Mouse (Mus musculus): ENCODE results near the gene Tomm40l. TPM values are rescaled to one million over a fixed set of nuclear protein-coding genes. Genes with fewer than 3 reads are reported as not detected.

Tomm40l gene
- polyA plus RNA-seq, 1 experiment from 2014 or later = 42.6 TPM

DNA sequence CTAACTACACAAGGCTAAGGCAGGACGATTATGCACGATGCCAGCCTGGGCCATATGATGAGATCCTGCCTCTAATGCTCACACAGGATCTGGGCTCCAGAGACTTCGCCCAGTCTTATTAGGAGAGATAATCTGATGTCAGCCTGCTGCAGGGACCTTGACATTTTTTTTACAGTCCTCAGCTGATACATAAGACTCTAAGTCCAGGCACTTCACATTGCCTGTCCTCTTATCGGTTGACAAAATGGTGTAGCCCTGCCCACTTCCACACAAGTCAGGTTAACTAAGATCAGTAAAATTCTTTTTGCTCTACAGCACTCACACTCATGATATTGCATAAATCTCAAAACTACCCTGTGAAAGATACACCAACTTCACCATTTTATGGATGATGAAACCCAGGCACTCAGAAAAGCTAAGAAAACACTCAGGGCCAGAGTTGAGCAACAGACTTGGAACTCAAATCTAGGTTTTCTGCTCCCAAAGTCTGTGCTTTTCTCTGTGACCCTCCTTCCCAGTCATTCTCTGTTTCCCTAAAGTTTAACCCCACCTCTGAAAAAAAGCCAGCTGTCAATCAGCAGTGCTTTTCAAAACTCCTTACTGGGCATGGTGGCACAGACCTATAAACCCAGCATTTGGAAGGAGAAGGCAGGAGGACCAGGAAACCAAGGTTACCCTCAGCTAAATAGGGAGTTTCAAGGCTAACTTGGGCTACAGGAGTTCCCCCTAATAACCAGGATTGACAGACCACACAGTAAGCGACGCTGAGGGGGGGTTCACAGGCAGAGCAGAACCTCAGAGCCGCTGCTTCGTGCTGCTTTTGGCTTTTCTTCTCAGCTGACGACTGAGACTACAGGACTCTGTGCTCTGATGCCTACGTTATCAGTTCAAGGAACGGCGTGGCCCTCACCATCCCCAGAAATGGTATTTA, 10.8 kb upstream of the Tomm40l start:
- ATAC-seq (ENCODE audit: low read depth) = no peak
- Histone ChIP-seq H3K4me1 (replicated peaks) (no peaks in the 10 kb centered on the region), H3K27me3 (no peaks in the 10 kb centered on the region), H3K27ac (replicated peaks) (no peak overlapping the region), H3K9ac (no peak overlapping the region), H3K36me3 (peaks cover 50% of the 10 kb centered on the region), H3K9me3 (no peaks in the 10 kb centered on the region), H3K4me2 (no peak overlapping the region), H3K4me3 (no peak overlapping the region)
- 87% methylated on average over 12 of the region's 12 CpGs for whole genome bisulfite sequencing

DNA sequence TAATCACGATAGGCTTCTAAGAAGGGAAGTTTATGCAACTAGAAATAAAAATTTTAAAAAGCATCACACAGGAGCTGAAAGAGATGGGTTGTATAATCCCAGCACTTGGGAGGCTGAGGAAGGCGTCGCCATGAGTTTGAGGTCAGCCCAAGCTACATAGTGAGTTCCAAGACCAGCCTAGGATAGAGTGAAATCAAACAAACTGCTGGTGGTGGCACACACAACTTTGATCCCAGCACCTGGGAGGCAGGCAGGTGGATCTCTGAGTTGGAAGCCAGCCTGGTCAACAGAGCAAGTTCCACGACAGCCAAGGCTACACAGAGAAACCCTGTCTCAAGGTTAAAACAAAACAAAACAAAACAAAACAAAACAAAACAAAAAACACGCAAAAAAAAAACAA, 10.0 kb upstream of the Tomm40l start:
- no peak overlapping the region for H3K4me2 ChIP-seq
- H3K27me3 ChIP-seq = no peaks in the 10 kb centered on the region
- 88% methylated on average over 5 of the region's 5 CpGs for WGBS
- no peak for ATAC-seq (ENCODE audit: low read depth)
- no peak overlapping the region for H3K27ac ChIP-seq (replicated peaks)
- H3K36me3 ChIP-seq = peaks cover 43% of the 10 kb centered on the region
- no peak overlapping the region for H3K4me3 ChIP-seq
- H3K9ac ChIP-seq = no peak overlapping the region
- H3K4me1 ChIP-seq (replicated peaks) = no peaks in the 10 kb centered on the region
- no peaks in the 10 kb centered on the region for H3K9me3 ChIP-seq

DNA sequence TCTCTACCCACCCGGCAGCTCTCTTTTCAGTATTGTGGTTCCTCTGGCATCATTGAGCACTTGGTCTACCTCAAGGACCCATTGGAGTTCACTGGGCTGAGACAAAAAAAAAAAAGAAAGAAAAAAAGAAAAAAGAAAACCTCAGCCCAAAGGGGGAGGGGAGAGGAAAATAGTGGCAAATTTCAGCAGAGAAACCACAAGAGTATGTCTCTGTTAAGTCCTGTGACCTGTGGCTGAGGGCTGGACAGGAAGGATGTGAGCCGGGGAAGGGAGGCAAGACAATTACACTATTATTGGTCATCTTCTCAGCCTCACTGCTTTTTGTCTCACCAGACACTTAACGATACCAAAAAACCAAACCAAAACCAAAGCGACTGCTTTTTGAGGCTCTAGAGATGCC, 9.5 kb upstream of the Tomm40l start:
- no peak overlapping the region for H3K27ac ChIP-seq (replicated peaks)
- H3K9me3 ChIP-seq = no peaks in the 10 kb centered on the region
- no peak overlapping the region for H3K4me3 ChIP-seq
- H3K9ac ChIP-seq = no peak overlapping the region
- no peak overlapping the region for H3K4me2 ChIP-seq
- H3K36me3 ChIP-seq = peaks cover 38% of the 10 kb centered on the region
- no peak for ATAC-seq (ENCODE audit: low read depth)
- H3K27me3 ChIP-seq = no peaks in the 10 kb centered on the region
- no peaks in the 10 kb centered on the region for H3K4me1 ChIP-seq (replicated peaks)
- 76% methylated on average over 4 of the region's 4 CpGs for WGBS

DNA sequence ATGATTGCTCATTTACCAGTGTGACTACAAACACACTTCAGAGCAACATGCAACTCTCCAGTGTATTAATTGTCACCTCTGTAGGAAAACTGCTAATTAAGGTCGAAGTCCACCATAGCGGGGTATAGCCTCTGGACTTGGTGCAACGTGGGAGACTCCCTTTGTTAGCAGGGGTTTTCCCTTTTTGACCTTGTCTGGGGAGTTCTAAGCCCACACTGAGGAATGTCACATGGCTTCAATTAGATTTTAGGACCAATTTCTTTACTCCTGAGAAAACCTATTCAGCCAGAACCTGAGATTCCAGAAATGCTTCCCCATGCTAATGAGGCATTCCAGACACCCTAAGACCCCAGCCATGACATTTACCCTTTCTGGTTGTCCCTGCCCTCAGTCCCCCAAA, 7.9 kb upstream of the Tomm40l start:
- ATAC-seq (ENCODE audit: low read depth) = no peak
- Histone ChIP-seq H3K9ac (no peak overlapping the region), H3K36me3 (peaks cover 21% of the 10 kb centered on the region), H3K9me3 (no peaks in the 10 kb centered on the region), H3K27ac (replicated peaks) (no peak overlapping the region), H3K4me3 (no peak overlapping the region), H3K4me2 (no peak overlapping the region), H3K27me3 (no peaks in the 10 kb centered on the region), H3K4me1 (replicated peaks) (no peaks in the 10 kb centered on the region)
- 62% methylated on average over 3 of the region's 3 CpGs for WGBS

DNA sequence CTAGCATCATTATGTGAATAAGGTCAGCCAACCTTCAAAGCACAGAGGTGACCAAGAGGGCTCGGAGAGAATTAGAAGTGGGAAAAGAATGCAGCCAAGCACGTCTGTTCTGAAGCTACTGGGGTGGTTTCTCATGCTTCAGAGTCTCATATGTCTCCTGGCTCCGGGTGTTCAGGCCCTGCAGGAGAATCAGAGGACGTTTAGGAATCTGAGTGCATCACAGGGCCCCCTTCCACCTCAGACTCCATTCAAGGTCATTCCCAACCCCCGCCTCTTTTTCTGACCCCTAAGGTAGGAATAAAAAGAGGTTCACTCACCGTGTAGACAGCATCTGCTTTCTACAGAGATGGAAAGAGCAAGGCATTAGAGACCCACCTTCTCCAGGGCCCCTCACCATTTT, 7.4 kb upstream of the Tomm40l start:
- H3K36me3 ChIP-seq = peaks cover 17% of the 10 kb centered on the region
- H3K9ac ChIP-seq = no peak overlapping the region
- 58% methylated on average over 6 of the region's 6 CpGs for WGBS
- H3K4me1 ChIP-seq (replicated peaks) = no peaks in the 10 kb centered on the region
- no peak for ATAC-seq (ENCODE audit: low read depth)
- no peaks in the 10 kb centered on the region for H3K9me3 ChIP-seq
- H3K27ac ChIP-seq (replicated peaks) = no peak overlapping the region
- no peak overlapping the region for H3K4me3 ChIP-seq
- no peak overlapping the region for H3K4me2 ChIP-seq
- H3K27me3 ChIP-seq = no peaks in the 10 kb centered on the region

DNA sequence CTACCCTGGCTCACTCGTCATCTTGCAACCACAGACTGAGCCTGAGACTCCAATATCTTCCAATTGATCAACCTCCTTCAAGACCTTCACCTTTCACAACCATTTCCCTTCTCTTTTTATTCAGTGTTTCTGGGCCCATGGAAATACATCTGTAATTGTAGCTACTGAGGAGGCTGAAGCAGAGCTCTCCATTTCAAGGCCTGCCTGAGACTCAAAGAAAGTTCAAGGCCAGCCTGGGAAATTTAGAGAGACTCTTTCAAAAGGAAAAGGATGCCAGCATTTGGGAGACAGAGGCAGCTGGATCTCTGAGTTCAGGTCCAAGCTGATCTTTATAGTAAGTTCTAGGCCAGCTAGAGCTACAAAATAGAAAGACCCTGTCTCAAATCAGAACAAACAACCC, 5.6 kb upstream of the Tomm40l start:
- 85% methylated on average over 1 of the region's 1 CpGs for WGBS
- ATAC-seq (ENCODE audit: low read depth) = no peak
- no peak overlapping the region for H3K4me3 ChIP-seq
- 0 out of 2 replicates have a peak, but pooled peaks cover 3% of the 10 kb centered on the region for H3K4me1 ChIP-seq (replicated peaks)
- H3K4me2 ChIP-seq = no peak overlapping the region
- no peak overlapping the region for H3K9ac ChIP-seq
- H3K27me3 ChIP-seq = no peaks in the 10 kb centered on the region
- H3K27ac ChIP-seq (replicated peaks) = no peak overlapping the region
- H3K36me3 ChIP-seq = no peaks in the 10 kb centered on the region
- H3K9me3 ChIP-seq = no peaks in the 10 kb centered on the region

DNA sequence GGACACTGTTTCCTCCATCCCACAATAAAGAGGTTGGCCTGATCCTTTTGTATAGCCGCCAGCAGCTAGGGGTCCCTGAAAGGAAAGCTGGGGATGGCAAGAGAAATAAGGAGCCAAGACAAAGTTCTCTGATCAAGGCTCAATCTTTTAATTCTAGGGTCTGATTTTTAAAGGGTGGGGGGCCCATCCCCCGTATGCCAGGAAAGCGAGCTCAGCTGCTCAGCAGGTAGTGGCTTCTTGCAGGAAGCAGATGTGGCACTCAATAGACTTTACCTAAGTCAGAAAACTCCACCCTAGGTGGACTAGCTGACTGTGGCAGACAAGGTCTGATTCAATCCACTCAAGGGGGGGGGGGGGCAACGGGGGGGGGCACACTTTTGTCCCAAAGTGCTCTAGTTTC, 4.5 kb upstream of the Tomm40l start:
- H3K4me1 ChIP-seq (replicated peaks) = peaks cover 6% of the 10 kb centered on the region
- WGBS = 53% methylated on average over 4 of the region's 4 CpGs

DNA sequence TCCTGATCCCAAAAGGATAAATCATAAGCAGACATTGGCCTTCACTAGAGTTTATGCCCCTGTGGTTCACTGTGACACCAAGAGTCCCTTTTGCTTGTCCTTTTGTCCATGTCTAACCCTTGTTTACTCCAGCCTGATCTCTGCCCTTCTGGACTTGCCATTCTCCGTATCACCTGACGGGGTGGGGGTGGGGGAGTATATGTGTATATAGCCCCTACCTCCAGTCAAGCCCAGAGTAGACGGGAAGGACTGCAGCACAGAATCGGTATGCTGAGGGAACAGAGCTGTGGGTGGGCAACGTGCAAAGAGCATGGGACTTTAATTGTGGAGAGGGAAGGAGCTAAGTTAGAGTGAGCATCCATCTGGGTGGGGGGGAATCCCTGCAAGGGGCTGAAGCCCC, 2.5 kb upstream of the Tomm40l start, which contains the start of gene Apoa2:
Gene Apoa2, plus strand, starts transcription at position 198 of the 400 bp plus-strand sequence.
- no peaks in the 10 kb centered on the region for H3K9me3 ChIP-seq
- H3K4me3 ChIP-seq = no peak within 1 kb of the TSS
- no peaks in the 10 kb centered on the region for H3K27me3 ChIP-seq
- no peak for ATAC-seq (ENCODE audit: low read depth)
- H3K27ac ChIP-seq (replicated peaks) = no peak within 1 kb of the TSS
- peaks cover 19% of the 10 kb centered on the region for H3K4me1 ChIP-seq (replicated peaks)
- H3K9ac ChIP-seq = no peak within 1 kb of the TSS
- no peak within 1 kb of the TSS for H3K4me2 ChIP-seq
- peaks cover 5% of the 10 kb centered on the region for H3K36me3 ChIP-seq
- WGBS = 83% methylated on average over 5 of the region's 5 CpGs

More for the DNA sequence above, 4.5 kb upstream of the Tomm40l start:
- no peak overlapping the region for H3K4me3 ChIP-seq
- no peaks in the 10 kb centered on the region for H3K36me3 ChIP-seq
- no peak overlapping the region for H3K4me2 ChIP-seq
- no peak overlapping the region for H3K27ac ChIP-seq (replicated peaks)
- H3K27me3 ChIP-seq = no peaks in the 10 kb centered on the region
- no peaks in the 10 kb centered on the region for H3K9me3 ChIP-seq
- H3K9ac ChIP-seq = no peak overlapping the region
- no peak for ATAC-seq (ENCODE audit: low read depth)

DNA sequence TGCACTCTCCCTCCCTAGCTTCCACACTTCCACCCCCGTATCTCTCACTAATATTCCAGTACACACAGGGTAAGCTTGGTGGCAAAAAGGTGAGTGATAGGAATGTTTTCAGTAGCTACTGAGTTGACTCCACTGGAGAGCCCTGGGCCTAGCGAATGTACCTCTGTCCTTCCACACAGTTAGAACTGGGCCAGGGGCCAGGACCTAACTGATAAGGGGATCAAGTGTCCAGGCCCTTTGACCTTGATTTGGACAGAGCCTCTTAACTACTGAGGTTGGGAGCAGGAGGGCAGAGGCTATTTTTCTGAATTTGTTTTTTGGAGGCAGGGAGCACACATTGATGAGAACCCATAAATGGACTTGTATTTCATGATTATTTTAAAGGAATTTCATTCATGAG, 1.5 kb upstream of the Tomm40l start:
- Histone ChIP-seq H3K4me1 (replicated peaks) (peaks cover 19% of the 10 kb centered on the region), H3K4me2 (no peak overlapping the region), H3K9ac (no peak overlapping the region), H3K9me3 (no peaks in the 10 kb centered on the region), H3K4me3 (no peak overlapping the region), H3K36me3 (peaks cover 15% of the 10 kb centered on the region), H3K27ac (replicated peaks) (no peak overlapping the region), H3K27me3 (no peaks in the 10 kb centered on the region)
- ATAC-seq (ENCODE audit: low read depth) = no peak
- 97% methylated on average over 2 of the region's 2 CpGs for WGBS

DNA sequence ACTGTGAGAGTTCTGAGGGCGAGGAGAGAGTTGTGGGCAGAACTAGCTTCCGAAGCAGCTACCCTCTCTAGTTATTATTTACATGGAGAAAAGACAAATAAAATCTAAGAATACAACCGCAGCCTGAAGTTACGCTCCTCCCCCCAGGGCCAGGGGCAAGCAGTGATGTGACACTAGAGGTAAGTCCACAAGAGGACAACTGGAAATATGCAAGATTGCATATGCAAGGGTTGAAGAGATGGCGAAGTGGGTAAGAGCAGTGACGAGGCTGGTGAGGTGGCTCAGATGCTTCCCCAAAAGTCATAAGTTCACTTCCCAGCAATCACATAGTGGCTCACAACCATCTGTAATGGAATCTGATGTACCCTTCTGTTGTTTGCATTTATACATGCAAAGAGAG, 854 bp upstream of the Tomm40l start:
- peak overlapping the region; percentile 63 for H3K27ac ChIP-seq (replicated peaks)
- no peak for ATAC-seq (ENCODE audit: low read depth)
- H3K4me1 ChIP-seq (replicated peaks) = peaks cover 19% of the 10 kb centered on the region

DNA sequence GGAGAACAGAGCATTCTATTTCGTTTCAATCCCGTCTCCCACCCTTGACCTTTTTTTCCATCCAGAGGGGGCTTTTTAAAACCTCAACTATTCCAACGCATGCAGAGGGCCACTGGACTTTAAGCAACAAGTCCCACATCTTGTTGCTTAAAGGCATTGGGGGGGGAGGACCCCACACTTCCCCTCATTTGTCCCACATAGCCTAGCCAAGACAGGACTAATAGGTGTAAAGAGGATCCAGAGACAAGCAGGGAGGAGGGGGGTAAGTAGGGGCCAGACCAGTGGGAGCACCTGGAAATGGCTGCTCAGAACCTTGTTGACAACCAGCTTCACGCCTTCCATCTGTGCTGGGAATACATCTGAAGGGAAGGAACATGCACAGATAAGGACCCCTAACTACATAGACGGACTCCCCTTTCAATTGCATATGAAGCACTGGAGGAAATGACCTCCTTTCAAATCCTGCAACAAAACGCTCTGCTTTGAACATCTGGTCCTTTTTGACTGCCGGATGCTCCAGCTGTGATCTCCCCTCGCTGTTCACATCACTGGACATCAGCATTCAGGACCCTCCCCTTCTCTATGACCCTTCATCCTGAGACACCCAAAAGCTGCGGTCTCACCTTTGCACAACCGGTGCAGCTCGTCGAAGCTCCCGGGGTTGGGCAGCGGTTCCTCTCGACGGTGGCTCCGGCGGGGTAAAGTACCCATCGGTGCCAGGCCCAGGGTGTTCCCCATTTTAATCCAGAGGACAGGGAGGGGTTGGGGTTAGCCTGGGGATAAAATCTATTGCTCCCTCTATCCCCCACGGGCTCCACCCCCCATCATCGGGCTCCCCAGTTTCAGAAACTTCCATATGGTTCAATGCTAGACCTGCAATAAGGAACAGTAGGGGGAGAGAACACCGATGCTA, 777 bp downstream of the Tomm40l start:
- Histone ChIP-seq H3K4me2 (peak overlapping the region; percentile 82), H3K36me3 (peaks cover 27% of the 10 kb centered on the region), H3K27me3 (no peaks in the 10 kb centered on the region), H3K9me3 (no peaks in the 10 kb centered on the region), H3K4me1 (replicated peaks) (peaks cover 19% of the 10 kb centered on the region), H3K9ac (peak overlapping the region; percentile 76), H3K27ac (replicated peaks) (peak overlapping the region; percentile 20; the same call in 1 of the 2 replicates), H3K4me3 (peak overlapping the region; percentile 52)
- ATAC-seq (ENCODE audit: low read depth) = no peak; the same call in none of the 2 replicates
- WGBS = 5% methylated on average over 22 of the region's 22 CpGs

More for the DNA sequence above, 854 bp upstream of the Tomm40l start:
- H3K9me3 ChIP-seq = no peaks in the 10 kb centered on the region
- H3K27me3 ChIP-seq = no peaks in the 10 kb centered on the region
- no peak overlapping the region for H3K9ac ChIP-seq
- H3K4me3 ChIP-seq = peak overlapping the region; percentile 52; the same call in 1 of the 2 replicates
- H3K4me2 ChIP-seq = peak overlapping the region; percentile 82
- H3K36me3 ChIP-seq = peaks cover 21% of the 10 kb centered on the region
- 90% methylated on average over 6 of the region's 6 CpGs for WGBS

DNA sequence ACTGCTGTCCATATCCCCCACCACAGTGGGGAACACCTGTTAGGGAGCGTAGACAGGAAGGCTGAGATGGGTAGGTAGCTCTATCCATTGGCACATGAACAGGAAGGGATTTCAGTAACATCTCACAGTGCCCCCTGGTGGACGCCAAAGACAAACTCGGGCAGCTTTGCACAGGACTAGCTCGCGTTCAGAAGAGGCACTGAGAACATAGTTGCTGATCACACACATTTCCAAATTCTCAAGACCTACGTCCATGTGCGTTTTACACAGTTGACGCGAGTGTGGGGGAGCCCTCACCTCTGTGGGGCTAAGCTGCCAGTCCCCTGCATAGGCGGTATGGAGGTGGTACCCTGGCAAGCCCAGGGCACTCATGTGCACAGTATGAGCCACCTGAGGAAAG, 1.4 kb downstream of the Tomm40l start:
- no peak overlapping the region for H3K9ac ChIP-seq
- ATAC-seq (ENCODE audit: low read depth) = peak; percentile 12; the same call in 1 of the 2 replicates
- no peaks in the 10 kb centered on the region for H3K27me3 ChIP-seq
- no peaks in the 10 kb centered on the region for H3K9me3 ChIP-seq
- H3K36me3 ChIP-seq = peaks cover 27% of the 10 kb centered on the region
- no peak overlapping the region for H3K27ac ChIP-seq (replicated peaks)
- H3K4me1 ChIP-seq (replicated peaks) = peaks cover 19% of the 10 kb centered on the region
- H3K4me3 ChIP-seq = peak overlapping the region; percentile 52
- peak overlapping the region; percentile 82 for H3K4me2 ChIP-seq
- WGBS = 9% methylated on average over 10 of the region's 10 CpGs
